Mouse (Mus musculus): ENCODE measurements around the gene Auts2. TPM values are rescaled to one million over a fixed set of nuclear protein-coding genes. Genes with fewer than 3 reads are reported as not detected.
A peak's percentile ranks its signal among the peaks of the same experiment; 100 is the strongest.

Auts2 gene
- polyA plus RNA-seq, 1 experiment from 2014 or later, result 75.0 TPM

DNA sequence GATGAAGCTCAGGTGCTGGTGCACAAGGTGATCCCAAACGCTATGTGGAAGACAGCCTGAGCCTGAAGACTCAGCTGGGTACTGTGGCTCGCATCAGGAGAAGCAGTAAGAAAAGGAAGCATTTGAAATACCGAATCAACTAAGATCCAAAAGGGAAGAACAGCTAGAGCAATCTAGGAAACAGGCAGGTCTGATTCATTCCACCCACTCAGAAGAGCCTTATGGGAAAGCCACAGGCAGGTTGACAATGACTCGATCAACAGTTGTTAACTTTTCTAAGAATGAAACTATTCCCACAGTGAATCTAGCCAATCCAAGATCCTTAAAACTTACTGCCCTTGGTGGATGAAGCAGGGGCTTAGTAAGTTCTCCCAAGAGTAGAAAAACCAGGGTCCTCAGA lies 243.4 kb downstream of the Auts2 start:
- Histone ChIP-seq H3K27me3 (ENCODE audit: control insufficient read depth, insufficient read depth, low read length) (no peaks in the 10 kb centered on the region), H3K9me3 (ENCODE audit: control insufficient read depth, low read length) (no peaks in the 10 kb centered on the region), H3K36me3 (ENCODE audit: control insufficient read depth, insufficient read depth, low read length) (no peaks in the 10 kb centered on the region), H3K9ac (replicated peaks; ENCODE audit: low read length) (no peak overlapping the region), H3K27ac (replicated peaks; ENCODE audit: low read depth, low read length) (no peak overlapping the region), H3K4me2 (ENCODE audit: low read length) (no peak overlapping the region), H3K4me3 (replicated peaks; ENCODE audit: low read depth, low read length) (no peak overlapping the region), H3K4me1 (ENCODE audit: control insufficient read depth, insufficient read depth, low read length) (peaks cover 26% of the 10 kb centered on the region)
- ATAC-seq (ENCODE audit: low FRiP score, low TSS enrichment) (no peak), DNase-seq (no peak)
- 82% methylated on average over 4 of the region's 4 CpGs for WGBS

- Histone ChIP-seq H3K4me3 (replicated peaks; ENCODE audit: low read depth, low read length) (no peak overlapping the region), H3K36me3 (ENCODE audit: control insufficient read depth, insufficient read depth, low read length) (no peaks in the 10 kb centered on the region), H3K4me1 (ENCODE audit: control insufficient read depth, insufficient read depth, low read length) (peaks cover 27% of the 10 kb centered on the region), H3K9me3 (ENCODE audit: control insufficient read depth, low read length) (no peaks in the 10 kb centered on the region), H3K4me2 (ENCODE audit: low read length) (no peak overlapping the region), H3K27me3 (ENCODE audit: control insufficient read depth, insufficient read depth, low read length) (no peaks in the 10 kb centered on the region), H3K27ac (replicated peaks; ENCODE audit: low read depth, low read length) (no peak overlapping the region), H3K9ac (replicated peaks; ENCODE audit: low read length) (no peak overlapping the region)
- ATAC-seq (ENCODE audit: low FRiP score, low TSS enrichment) (no peak), DNase-seq (no peak)
Measured at GRCm38 (mm10) chr5:132298996-132299395, 244.1 kb downstream of the Auts2 start.

- Histone ChIP-seq H3K27ac (replicated peaks; ENCODE audit: low read depth, low read length) (no peak overlapping the region), H3K27me3 (ENCODE audit: control insufficient read depth, insufficient read depth, low read length) (no peaks in the 10 kb centered on the region), H3K4me3 (replicated peaks; ENCODE audit: low read depth, low read length) (no peak overlapping the region), H3K9ac (replicated peaks; ENCODE audit: low read length) (no peak overlapping the region), H3K4me2 (ENCODE audit: low read length) (no peak overlapping the region), H3K36me3 (ENCODE audit: control insufficient read depth, insufficient read depth, low read length) (no peaks in the 10 kb centered on the region), H3K4me1 (ENCODE audit: control insufficient read depth, insufficient read depth, low read length) (peaks cover 28% of the 10 kb centered on the region), H3K9me3 (ENCODE audit: control insufficient read depth, low read length) (no peaks in the 10 kb centered on the region)
- DNase-seq (no peak), ATAC-seq (ENCODE audit: low FRiP score, low TSS enrichment) (no peak)
- 96% methylated on average over 7 of the region's 7 CpGs for WGBS
Measured at GRCm38 (mm10) chr5:132297309-132297708, 245.8 kb downstream of the Auts2 start.

- H3K9ac ChIP-seq (replicated peaks; ENCODE audit: low read length), result no peak overlapping the region
- no peaks in the 10 kb centered on the region for H3K36me3 ChIP-seq (ENCODE audit: control insufficient read depth, insufficient read depth, low read length)
- H3K4me1 ChIP-seq (ENCODE audit: control insufficient read depth, insufficient read depth, low read length), result peaks cover 47% of the 10 kb centered on the region
- no peak overlapping the region; the same call in 1 of the 2 replicates for H3K27ac ChIP-seq (replicated peaks; ENCODE audit: low read depth, low read length)
- no peak overlapping the region for H3K4me3 ChIP-seq (replicated peaks; ENCODE audit: low read depth, low read length)
- WGBS, result 13% methylated on average over 3 of the region's 3 CpGs
- H3K27me3 ChIP-seq (ENCODE audit: control insufficient read depth, insufficient read depth, low read length), result no peaks in the 10 kb centered on the region
- no peaks in the 10 kb centered on the region for H3K9me3 ChIP-seq (ENCODE audit: control insufficient read depth, low read length)
- ATAC-seq (ENCODE audit: low FRiP score, low TSS enrichment) (no peak), DNase-seq (peak; percentile 41)
- H3K4me2 ChIP-seq (ENCODE audit: low read length), result no peak overlapping the region; the same call in 1 of the 2 replicates
Measured at GRCm38 (mm10) chr5:132294469-132294868, 248.7 kb downstream of the Auts2 start.

DNA sequence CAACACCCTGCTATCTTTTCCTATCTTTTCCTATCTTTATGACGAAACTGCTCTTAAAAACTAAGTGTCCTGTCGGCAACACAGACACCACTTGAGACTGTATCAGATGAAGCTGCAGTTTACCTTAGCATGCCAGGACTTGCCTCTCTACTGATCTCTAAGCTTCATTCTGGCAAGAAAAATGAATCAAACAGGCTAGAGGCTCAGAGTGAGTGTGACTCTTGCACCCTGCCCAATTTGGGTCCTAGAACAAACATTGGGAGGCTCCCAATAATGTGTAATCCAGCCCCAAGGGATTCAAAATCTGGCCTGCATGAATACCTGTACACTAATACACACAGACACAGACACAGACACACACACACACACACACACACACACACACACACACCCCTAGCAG lies 250.2 kb downstream of the Auts2 start:
- Histone ChIP-seq H3K4me3 (replicated peaks; ENCODE audit: low read depth, low read length) (no peak overlapping the region), H3K4me1 (ENCODE audit: control insufficient read depth, insufficient read depth, low read length) (peaks cover 40% of the 10 kb centered on the region), H3K9ac (replicated peaks; ENCODE audit: low read length) (no peak overlapping the region), H3K4me2 (ENCODE audit: low read length) (no peak overlapping the region), H3K27ac (replicated peaks; ENCODE audit: low read depth, low read length) (no peak overlapping the region), H3K9me3 (ENCODE audit: control insufficient read depth, low read length) (no peaks in the 10 kb centered on the region), H3K27me3 (ENCODE audit: control insufficient read depth, insufficient read depth, low read length) (no peaks in the 10 kb centered on the region), H3K36me3 (ENCODE audit: control insufficient read depth, insufficient read depth, low read length) (no peaks in the 10 kb centered on the region)
- ATAC-seq (ENCODE audit: low FRiP score, low TSS enrichment) (no peak), DNase-seq (no peak)
- 95% methylated on average over 2 of the region's 2 CpGs for WGBS

- H3K9me3 ChIP-seq (ENCODE audit: control insufficient read depth, low read length), result no peaks in the 10 kb centered on the region
- H3K4me1 ChIP-seq (ENCODE audit: control insufficient read depth, insufficient read depth, low read length), result peaks cover 37% of the 10 kb centered on the region
- ATAC-seq (ENCODE audit: low FRiP score, low TSS enrichment) (no peak), DNase-seq (peak; percentile 37)
- 11% methylated on average over 13 of the region's 13 CpGs for WGBS
- no peaks in the 10 kb centered on the region for H3K27me3 ChIP-seq (ENCODE audit: control insufficient read depth, insufficient read depth, low read length)
- H3K4me2 ChIP-seq (ENCODE audit: low read length), result peak overlapping the region; percentile 11
- no peak overlapping the region for H3K9ac ChIP-seq (replicated peaks; ENCODE audit: low read length)
- 0 out of 2 replicates have a peak overlapping the region, but pooled peaks have one; percentile 52 for H3K27ac ChIP-seq (replicated peaks; ENCODE audit: low read depth, low read length)
- H3K36me3 ChIP-seq (ENCODE audit: control insufficient read depth, insufficient read depth, low read length), result no peaks in the 10 kb centered on the region
- H3K4me3 ChIP-seq (replicated peaks; ENCODE audit: low read depth, low read length), result no peak overlapping the region
Measured at GRCm38 (mm10) chr5:132290606-132291535, 252.3 kb downstream of the Auts2 start.

- Histone ChIP-seq H3K36me3 (ENCODE audit: control insufficient read depth, insufficient read depth, low read length) (no peaks in the 10 kb centered on the region), H3K9me3 (ENCODE audit: control insufficient read depth, low read length) (no peaks in the 10 kb centered on the region), H3K27ac (replicated peaks; ENCODE audit: low read depth, low read length) (no peak overlapping the region), H3K27me3 (ENCODE audit: control insufficient read depth, insufficient read depth, low read length) (no peaks in the 10 kb centered on the region), H3K4me1 (ENCODE audit: control insufficient read depth, insufficient read depth, low read length) (peaks cover 4% of the 10 kb centered on the region; the same call in 1 of the 2 replicates), H3K9ac (replicated peaks; ENCODE audit: low read length) (no peak overlapping the region), H3K4me3 (replicated peaks; ENCODE audit: low read depth, low read length) (no peak overlapping the region), H3K4me2 (ENCODE audit: low read length) (no peak overlapping the region)
- DNase-seq (no peak), ATAC-seq (ENCODE audit: low FRiP score, low TSS enrichment) (no peak)
- 90% methylated on average over 3 of the region's 3 CpGs for WGBS
Measured at GRCm38 (mm10) chr5:132283741-132284140, 259.4 kb downstream of the Auts2 start.

DNA sequence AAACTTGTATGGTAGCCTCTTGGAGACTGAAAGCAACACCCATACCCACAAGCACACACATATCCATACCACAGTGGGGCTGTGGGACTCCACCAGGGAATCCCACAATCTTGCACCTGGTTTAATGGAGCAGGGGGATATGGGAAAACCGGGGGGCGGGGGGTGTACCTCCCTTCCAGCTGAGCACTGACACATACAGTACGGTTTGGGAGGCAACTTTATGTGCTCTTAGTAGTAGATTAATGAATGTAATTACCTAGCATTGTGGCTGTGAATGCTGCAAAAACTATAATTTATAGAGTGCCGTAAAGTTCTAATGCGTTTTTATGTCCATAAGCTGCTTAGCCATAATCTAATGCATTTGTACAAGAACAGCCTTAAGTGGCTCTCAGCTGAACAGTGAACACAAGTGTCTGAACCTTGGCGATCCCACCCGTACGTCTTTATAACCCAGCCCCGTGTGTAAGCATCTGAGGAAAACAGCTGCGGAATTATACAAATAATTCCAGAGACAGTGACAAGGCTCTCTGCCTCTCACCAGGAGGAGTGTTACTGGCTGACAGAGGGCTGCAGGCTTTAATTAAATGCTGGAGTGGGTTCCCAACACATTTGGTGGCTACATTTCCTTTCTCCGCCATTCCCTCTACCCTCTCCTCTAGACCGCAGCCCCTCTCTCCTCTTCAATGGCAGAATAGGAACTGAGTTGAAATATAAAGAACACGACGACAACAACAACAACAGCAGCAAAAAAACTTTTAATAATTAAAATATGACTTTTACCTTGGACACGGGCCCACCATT lies 268.8 kb downstream of the Auts2 start:
- DNase-seq (peak; percentile 33), ATAC-seq (ENCODE audit: low FRiP score, low TSS enrichment) (no peak)
- 64% methylated on average over 15 of the region's 15 CpGs for WGBS
- H3K27me3 ChIP-seq (ENCODE audit: control insufficient read depth, insufficient read depth, low read length), result peaks cover 5% of the 10 kb centered on the region; the same call in 1 of the 2 replicates
- no peak overlapping the region for H3K4me3 ChIP-seq (replicated peaks; ENCODE audit: low read depth, low read length)
- no peaks in the 10 kb centered on the region for H3K9me3 ChIP-seq (ENCODE audit: control insufficient read depth, low read length)
- H3K36me3 ChIP-seq (ENCODE audit: control insufficient read depth, insufficient read depth, low read length), result no peaks in the 10 kb centered on the region
- H3K9ac ChIP-seq (replicated peaks; ENCODE audit: low read length), result no peak overlapping the region
- H3K27ac ChIP-seq (replicated peaks; ENCODE audit: low read depth, low read length), result no peak overlapping the region
- H3K4me1 ChIP-seq (ENCODE audit: control insufficient read depth, insufficient read depth, low read length), result peaks cover 19% of the 10 kb centered on the region
- H3K4me2 ChIP-seq (ENCODE audit: low read length), result no peak overlapping the region
